Mouse (Mus musculus) bone marrow macrophage, adult 2 months (primary cell): ENCODE measurements around the gene Supt4a.

Experiments used
- CTCF ChIP-seq: IDR thresholded peaks from 2 replicates; pipeline ENCODE4 v1.5.1; 2012; ENCODE audit warnings: low read depth, mild to moderate bottlenecking, low read length, moderate library complexity
- POLR2A ChIP-seq: IDR thresholded peaks from 2 replicates; pipeline ENCODE4 v1.6.1; 2012; ENCODE audit warnings: mild to moderate bottlenecking, low read depth, low read length, borderline replicate concordance

GRCm38 (mm10) chr11:87715999-87716398, 21.4 kb upstream of the Supt4a start:
- TF ChIP-seq CTCF, result no peak
- no peak for TF ChIP-seq POLR2A
